Mouse (Mus musculus) kidney, postnatal 0 days (tissue): ENCODE results near the gene Rbm28. TPM values are rescaled to one million over a fixed set of nuclear protein-coding genes. Genes with fewer than 3 reads are reported as not detected.
A peak's percentile ranks its signal among the peaks of the same experiment; 100 is the strongest.

Experiments used
- ATAC-seq: fragments of 200-750 bp; cut with Nextera tagmentation; replicated peaks from 2 replicates; pipeline ENCODE4 v1.8.0; 2017; ENCODE audit warnings: low read depth, moderate number of reproducible peaks, moderate TSS enrichment, moderate library complexity; ENCODE audit not compliant: low FRiP score
- DNase-seq: peaks from one replicate; pipeline ENCODE4 v3.0.0-alpha.2; 2016; ENCODE audit warnings: low spot score
- H3K27ac ChIP-seq: fragments of 300-500 bp; sonication (generic); 2 replicates; pipeline ENCODE4 v1.5.1; 2014; ENCODE audit warnings: mild to moderate bottlenecking
- H3K27me3 ChIP-seq: fragments of 300-500 bp; sonication (generic); 2 replicates; pipeline ENCODE4 v1.6.1; 2014; ENCODE audit warnings: low read length, mixed read lengths; ENCODE audit not compliant: insufficient read depth
- H3K36me3 ChIP-seq: fragments of 300-500 bp; sonication (generic); 2 replicates; pipeline ENCODE4 v1.6.1; 2014; ENCODE audit warnings: low read length, mixed read lengths; ENCODE audit not compliant: insufficient read depth
- H3K4me1 ChIP-seq: fragments of 300-500 bp; sonication (generic); replicated peaks from 2 replicates; pipeline ENCODE4 v1.6.1; 2014; ENCODE audit warnings: antibody characterized with exemption, low read length, mixed read lengths; ENCODE audit not compliant: insufficient read depth
- H3K4me2 ChIP-seq: fragments of 300-500 bp; sonication (generic); 2 replicates; pipeline ENCODE4 v1.6.1; 2014; ENCODE audit warnings: mild to moderate bottlenecking, low read length, moderate library complexity, mixed read lengths
- H3K4me3 ChIP-seq: fragments of 300-500 bp; sonication (generic); replicated peaks from 2 replicates; pipeline ENCODE4 v1.5.1; 2014; ENCODE audit warnings: low read depth, low read length
- H3K9ac ChIP-seq: fragments of 300-500 bp; sonication (generic); 2 replicates; pipeline ENCODE4 v1.6.1; 2014; ENCODE audit warnings: low read depth, low read length
- H3K9me3 ChIP-seq: fragments of 300-500 bp; sonication (generic); replicated peaks from 2 replicates; pipeline ENCODE4 v1.6.1; 2016; ENCODE audit warnings: low read length, inconsistent platforms, mixed read lengths
- CTCF ChIP-seq: IDR thresholded peaks from 2 replicates; pipeline ENCODE4 v1.5.1; 2016; ENCODE audit warnings: antibody characterized with exemption, low read depth, mild to moderate bottlenecking, moderate library complexity
- WGBS: fragments of 180-500 bp; shearing (Covaris S2); extraction: QIAGEN DNeasy Blood & Tissue Kit; methylation state at CpG from one replicate; pipeline ENCODE4 v1.1.7; 2014; 5-methylcytosine and 5-hydroxymethylcytosine counted together
- polyA plus RNA-seq: library from polyadenylated mRNA; unstranded; fragments of >200 nt; fragmentation: Nextera tagmentation; extraction: Ambion mirVana; gene quantifications from 2 replicates; pipeline ENCODE4 v1.2.1, GENCODE M21; 2015

The Rbm28 gene
- polyA plus RNA-seq, 1 experiment from 2014 or later = 26.6 TPM

DNA sequence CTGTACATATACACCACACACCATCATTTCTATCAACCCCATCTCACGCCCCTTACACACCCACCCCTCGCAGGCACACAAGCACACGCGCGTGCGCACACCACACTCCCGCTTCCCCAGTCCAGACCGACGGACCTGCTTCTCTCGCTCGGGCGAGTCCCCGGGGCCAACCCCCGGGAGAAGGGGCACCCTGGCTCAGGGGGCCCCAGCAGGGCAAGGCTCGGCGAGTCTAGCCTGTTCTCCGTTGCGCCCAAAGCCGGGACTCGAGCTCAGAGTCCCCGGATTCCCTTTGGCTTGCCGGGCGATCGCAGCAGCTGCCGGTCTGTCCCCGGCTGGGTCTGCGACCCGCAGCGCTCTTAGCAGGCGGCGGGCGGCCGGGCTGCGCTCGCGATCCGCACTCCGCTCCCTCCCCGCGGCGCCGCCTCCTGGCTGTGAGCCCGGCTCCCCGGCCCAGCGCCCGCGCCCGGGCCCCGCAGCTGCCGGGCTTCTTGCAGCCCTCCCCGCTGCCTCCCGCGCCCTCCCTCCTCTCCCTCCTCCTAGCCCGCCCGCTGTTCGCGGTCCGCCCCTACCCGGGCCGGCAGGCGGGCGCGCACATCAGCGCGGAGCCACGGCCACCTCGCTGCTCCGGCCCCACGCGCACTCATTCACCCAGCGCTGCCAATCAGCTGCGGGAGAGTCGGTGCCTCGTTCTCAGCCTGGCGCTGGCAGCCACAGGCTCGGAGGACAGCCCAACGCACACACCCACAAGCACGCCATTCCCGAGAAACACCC, 14.3 kb upstream of the Rbm28 start, which contains the start of gene Prrt4:
Gene Prrt4 (minus strand): TSS at position 697 of the 771 bp plus-strand sequence.
- DNase-seq (peak; percentile 48), ATAC-seq (peak; percentile 57)
- TF ChIP-seq CTCF = no peak
- no peaks in the 10 kb centered on the region for H3K36me3 ChIP-seq
- under 1% methylated on average over 73 of the region's 79 CpGs for WGBS
- H3K9me3 ChIP-seq = no peaks in the 10 kb centered on the region
- H3K9ac ChIP-seq = peak within 1 kb of the TSS; percentile 58
- 0 out of 2 replicates have a peak, but pooled peaks cover 8% of the 10 kb centered on the region for H3K27me3 ChIP-seq
- H3K27ac ChIP-seq = no peak within 1 kb of the TSS
- no peaks in the 10 kb centered on the region for H3K4me1 ChIP-seq
- peak within 1 kb of the TSS; percentile 55 for H3K4me3 ChIP-seq
- peak within 1 kb of the TSS; percentile 97 for H3K4me2 ChIP-seq

DNA sequence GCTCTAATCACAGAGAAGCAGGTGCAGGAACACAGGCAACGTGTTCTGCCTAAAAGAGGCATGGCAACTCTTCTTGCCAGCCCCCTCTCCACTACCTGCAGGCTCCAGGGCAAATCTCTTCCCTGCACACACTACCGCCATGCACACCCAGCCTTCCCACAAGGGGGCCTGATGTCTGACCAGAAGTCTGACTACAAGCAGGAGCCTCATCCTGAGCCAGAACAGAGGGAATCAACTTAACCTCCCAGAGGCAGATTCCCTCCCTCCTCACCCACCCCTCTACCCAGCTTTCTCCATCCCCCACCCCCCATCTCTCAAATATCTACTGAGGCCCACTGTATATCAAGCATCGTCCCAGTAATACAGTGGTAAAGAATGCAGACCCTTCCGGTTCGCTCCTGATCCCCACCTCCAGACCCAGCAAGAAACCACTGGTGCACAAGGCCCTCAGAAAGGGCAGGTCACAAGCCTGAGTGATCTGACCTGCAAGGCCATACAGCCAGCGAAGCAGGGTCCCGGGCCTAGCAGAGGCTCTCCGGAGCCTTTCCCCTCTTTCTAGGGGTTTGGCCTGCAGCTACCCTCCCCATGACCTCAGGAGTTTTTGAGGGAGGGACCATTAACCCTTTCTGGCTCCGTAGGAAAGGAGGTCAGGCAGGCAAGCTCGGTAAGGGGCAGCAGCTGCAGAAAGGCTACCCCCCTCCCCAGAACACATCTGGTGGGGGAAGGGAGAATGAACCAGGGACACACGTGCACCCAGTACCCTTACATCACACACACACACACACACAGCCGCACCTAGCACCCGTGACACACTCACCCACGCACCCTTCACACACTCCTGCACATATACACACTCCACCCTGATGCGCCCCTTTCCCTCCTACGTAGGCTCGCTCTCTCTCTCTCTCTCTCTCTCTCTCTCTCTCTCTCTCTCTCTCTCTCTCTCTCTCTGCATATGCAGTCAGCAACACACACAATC, 13.4 kb upstream of the Rbm28 start:
- no peaks in the 10 kb centered on the region for H3K9me3 ChIP-seq
- peak overlapping the region; percentile 97 for H3K4me2 ChIP-seq
- TF ChIP-seq CTCF = peak; percentile 20; the same call in 1 of the 2 replicates
- peak; percentile 11 for DNase-seq
- no peak overlapping the region for H3K9ac ChIP-seq
- H3K36me3 ChIP-seq = no peaks in the 10 kb centered on the region
- H3K4me3 ChIP-seq = peak overlapping the region; percentile 55
- 0 out of 2 replicates have a peak, but pooled peaks cover 8% of the 10 kb centered on the region for H3K27me3 ChIP-seq
- H3K27ac ChIP-seq = no peak overlapping the region
- peak; percentile 47; the same call in 1 of the 2 replicates for ATAC-seq
- H3K4me1 ChIP-seq = no peaks in the 10 kb centered on the region
- 37% methylated on average over 17 of the region's 17 CpGs for WGBS

DNA sequence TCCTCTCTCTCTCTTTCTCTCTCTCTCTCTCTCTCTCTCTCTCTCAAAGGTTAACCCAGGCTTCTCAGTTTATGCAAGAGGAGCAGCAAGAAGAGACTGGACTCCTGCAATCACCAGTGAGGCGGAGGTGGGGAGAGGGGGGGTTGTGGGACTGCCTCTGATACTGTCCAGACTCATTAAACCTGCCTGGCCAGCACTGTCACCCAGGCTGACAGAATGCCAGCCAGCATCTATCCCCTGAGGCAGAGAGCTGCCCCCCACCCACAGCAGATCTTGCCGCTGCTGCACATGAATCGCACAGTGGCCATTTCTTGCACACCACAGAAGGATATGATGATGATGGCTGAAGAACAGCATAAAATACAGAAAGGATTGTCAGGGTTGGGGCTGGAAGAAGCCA, 10.3 kb upstream of the Rbm28 start:
- DNase-seq (no peak), ATAC-seq (no peak)
- Histone ChIP-seq H3K9ac (no peak overlapping the region), H3K27me3 (peaks cover 9% of the 10 kb centered on the region), H3K4me3 (no peak overlapping the region), H3K9me3 (no peaks in the 10 kb centered on the region), H3K4me2 (no peak overlapping the region), H3K27ac (no peak overlapping the region), H3K36me3 (no peaks in the 10 kb centered on the region), H3K4me1 (peaks cover 11% of the 10 kb centered on the region; the same call in 1 of the 2 replicates)
- 86% methylated on average over 3 of the region's 3 CpGs for WGBS
- TF ChIP-seq CTCF = no peak

DNA sequence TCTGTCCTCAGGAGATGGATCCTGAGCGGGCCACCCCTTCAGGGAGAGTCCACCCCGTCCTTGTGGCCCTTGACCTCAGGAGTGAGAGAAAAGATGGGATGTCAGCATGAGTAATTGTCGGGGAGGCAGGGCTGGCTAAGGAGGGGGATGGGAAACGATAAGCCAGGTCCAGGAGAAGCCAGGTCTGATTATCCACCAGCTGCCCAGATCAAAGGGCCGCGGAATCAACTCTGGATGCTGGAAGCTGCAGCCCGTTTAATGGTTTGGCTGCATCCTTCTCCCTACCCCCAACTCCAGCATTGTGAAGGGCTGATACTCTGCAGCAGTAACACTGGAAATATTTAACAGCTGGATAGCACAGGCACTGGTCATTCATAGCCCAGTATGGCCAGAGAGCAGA, 9.6 kb upstream of the Rbm28 start:
- Histone ChIP-seq H3K27me3 (peaks cover 16% of the 10 kb centered on the region), H3K4me3 (no peak overlapping the region), H3K9ac (no peak overlapping the region), H3K36me3 (no peaks in the 10 kb centered on the region), H3K9me3 (no peaks in the 10 kb centered on the region), H3K4me1 (peaks cover 16% of the 10 kb centered on the region; the same call in 1 of the 2 replicates), H3K4me2 (no peak overlapping the region), H3K27ac (no peak overlapping the region)
- no peak for TF ChIP-seq CTCF
- DNase-seq (no peak), ATAC-seq (no peak)
- WGBS = 22% methylated on average over 7 of the region's 7 CpGs

DNA sequence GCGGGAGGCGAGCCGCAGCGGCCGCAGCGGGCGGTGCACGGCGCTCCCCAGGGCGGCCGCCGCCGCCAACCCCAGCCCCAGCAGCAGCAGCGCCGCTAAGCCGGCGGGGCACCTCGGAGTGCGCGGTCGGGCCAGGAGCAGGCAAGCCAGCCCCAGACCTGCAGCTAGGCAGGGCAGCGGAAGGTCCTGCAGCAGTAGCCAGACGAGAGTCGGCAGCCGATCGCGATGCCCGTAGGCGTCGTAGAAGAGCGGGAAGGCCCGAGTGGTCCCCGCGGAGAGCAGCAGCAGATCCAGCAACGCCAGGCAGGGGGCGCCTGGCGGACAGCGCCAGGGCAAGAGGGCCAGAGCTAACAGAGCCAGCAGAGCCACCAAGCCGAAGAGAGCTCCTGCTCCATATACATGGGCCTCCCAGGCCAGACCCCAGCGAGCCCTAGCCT, 6.2 kb upstream of the Rbm28 start:
- H3K4me2 ChIP-seq = peak overlapping the region; percentile 98

More for the DNA sequence above, 6.2 kb upstream of the Rbm28 start:
- peak; percentile 84 for ATAC-seq
- H3K9ac ChIP-seq = peak overlapping the region; percentile 48; the same call in 1 of the 2 replicates
- DNase-seq = peak; percentile 92
- H3K4me1 ChIP-seq = peaks cover 16% of the 10 kb centered on the region; the same call in 1 of the 2 replicates
- H3K9me3 ChIP-seq = no peaks in the 10 kb centered on the region
- peak; percentile 84 for TF ChIP-seq CTCF
- WGBS = 0% methylated on average over 40 of the region's 40 CpGs
- H3K4me3 ChIP-seq = peak overlapping the region; percentile 51
- peaks cover 19% of the 10 kb centered on the region for H3K27me3 ChIP-seq
- H3K27ac ChIP-seq = no peak overlapping the region
- H3K36me3 ChIP-seq = no peaks in the 10 kb centered on the region
